Mouse (Mus musculus) ES-E14 (cell line): ENCODE measurements around the gene Tex12. TPM values are rescaled to one million over a fixed set of nuclear protein-coding genes. Genes with fewer than 3 reads are reported as not detected.
A peak's percentile ranks its signal among the peaks of the same experiment; 100 is the strongest.

ENCODE experiments used
- DNase-seq: peaks from one replicate; pipeline ENCODE4 v3.0.0-alpha.2; 2013; ENCODE audit warnings: low read depth, low spot score
- H3K27ac ChIP-seq: 2 replicates; pipeline ENCODE4 v1.5.1; 2012; ENCODE audit warnings: low read depth, mild to moderate bottlenecking, low read length, moderate library complexity, mixed read lengths; ENCODE audit not compliant: poor library complexity, insufficient read depth, severe bottlenecking
- H3K36me3 ChIP-seq: 2 replicates; pipeline ENCODE4 v1.6.1; 2012; ENCODE audit warnings: mild to moderate bottlenecking, low read length, moderate library complexity, mixed read lengths; ENCODE audit not compliant: control insufficient read depth, poor library complexity, insufficient read depth, severe bottlenecking
- H3K4me1 ChIP-seq, 2 experiments: fragments of 150-350 bp in 1 of 2; sonication (generic) in 1 of 2; 2 replicates each; pipeline ENCODE4 v1.6.1; 2012; ENCODE audit warnings: low read length in 2 of 2, mild to moderate bottlenecking in 1 of 2, mixed read lengths in 1 of 2; ENCODE audit not compliant: control insufficient read depth in 2 of 2, insufficient read depth in 2 of 2, poor library complexity in 1 of 2
- H3K4me3 ChIP-seq, 2 experiments: fragments of 150-350 bp in 1 of 2; sonication (generic) in 1 of 2; 2 replicates each; pipeline ENCODE4 v1.5.1; 2012; ENCODE audit warnings: low read length in 2 of 2, low read depth in 1 of 2, mild to moderate bottlenecking in 1 of 2, mixed read lengths in 1 of 2; ENCODE audit not compliant: insufficient read depth in 1 of 2, poor library complexity in 1 of 2, severe bottlenecking in 1 of 2
- H3K9ac ChIP-seq: 2 replicates; pipeline ENCODE4 v1.6.1; 2012; ENCODE audit warnings: low read depth, mild to moderate bottlenecking, low read length, mixed read lengths; ENCODE audit not compliant: poor library complexity, insufficient read depth, severe bottlenecking
- H3K9me3 ChIP-seq: fragments of 150-350 bp; sonication (generic); 2 replicates; pipeline ENCODE4 v1.6.1; 2012; ENCODE audit warnings: low read depth, mild to moderate bottlenecking, low read length; ENCODE audit not compliant: control insufficient read depth, insufficient read depth
- CHD2 ChIP-seq: IDR thresholded peaks from 2 replicates; pipeline ENCODE4 v1.6.1; 2014; ENCODE audit warnings: mild to moderate bottlenecking, low read depth, low read length, inconsistent platforms
- HCFC1 ChIP-seq: IDR thresholded peaks from 2 replicates; pipeline ENCODE4 v1.6.1; 2012; ENCODE audit warnings: low read length, inconsistent platforms, borderline replicate concordance; ENCODE audit not compliant: insufficient read depth
- MAFK ChIP-seq: IDR thresholded peaks from 2 replicates; pipeline ENCODE4 v1.6.1; 2014; ENCODE audit warnings: mild to moderate bottlenecking, low read depth, low read length, inconsistent platforms; ENCODE audit not compliant: insufficient read depth
- ZC3H11A ChIP-seq: IDR thresholded peaks from 2 replicates; pipeline ENCODE4 v1.6.1; 2012; ENCODE audit warnings: low read depth, mild to moderate bottlenecking, inconsistent platforms, low read length, borderline replicate concordance
- ZNF384 ChIP-seq: IDR thresholded peaks from 2 replicates; pipeline ENCODE4 v1.6.1; 2012; ENCODE audit warnings: low read depth, low read length, inconsistent platforms
- in situ Hi-C, 2 experiments: fragments of 600-800 bp; cut with MboI; formaldehyde crosslinking; loops; one replicate each; pipeline ENCODE4 v1.15.1; 2025; ENCODE audit warnings: low sequenced_read_pairs in 2 of 2, inconsistent platforms in 1 of 2; ENCODE audit not compliant: unreplicated experiment in 2 of 2
- total RNA-seq: library from RNA; depleted of rRNA; stranded (reverse); fragments of 300-350 nt; gene quantifications from 2 replicates; pipeline ENCODE4 v1.2.3, GENCODE M21; 2012

Gene Tex12
- total RNA-seq, 1 experiment = 0.94 TPM

DNA sequence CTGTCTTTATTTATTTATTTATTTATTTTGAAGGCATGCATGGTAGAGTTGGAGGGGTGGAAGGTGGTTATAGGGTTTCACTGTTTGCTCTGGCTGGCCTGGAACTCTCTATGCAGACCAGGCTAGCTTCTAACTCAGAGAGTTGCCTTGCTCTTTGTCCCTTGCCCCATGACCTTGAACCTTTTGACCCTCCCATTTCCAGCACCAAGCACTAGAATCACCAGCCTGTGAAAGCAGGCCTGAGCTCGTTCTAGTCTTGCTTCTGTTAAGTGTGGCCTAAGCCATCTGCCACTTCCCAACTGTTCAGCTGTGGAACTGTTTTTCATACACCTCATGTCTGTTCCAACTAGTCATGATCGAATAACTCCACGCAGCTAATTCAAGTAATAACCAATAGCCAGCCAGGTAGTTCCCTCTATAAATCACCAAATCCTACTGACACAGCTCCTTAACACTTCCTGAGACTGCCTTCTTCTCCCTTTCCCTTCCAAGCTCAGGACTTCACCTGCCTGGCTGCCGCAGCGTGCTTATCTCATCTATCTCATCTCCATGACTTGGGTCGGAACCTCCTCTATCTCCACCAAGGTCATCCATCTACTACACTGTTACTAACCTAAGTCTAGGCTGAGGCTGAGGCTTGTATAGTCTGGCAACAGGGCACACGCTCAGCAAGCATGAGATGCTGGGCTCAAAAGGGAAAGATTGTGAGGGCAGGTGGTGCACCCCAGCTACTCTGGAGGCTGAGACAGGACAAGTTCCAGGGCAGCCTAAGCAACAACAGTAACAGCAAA, 41.1 kb upstream of the Tex12 start:
- peak; percentile 12 for DNase-seq
- H3K9ac ChIP-seq = peak overlapping the region; percentile 87
- H3K36me3 ChIP-seq = peaks cover 22% of the 10 kb centered on the region
- TF ChIP-seq ZNF384 (no peak), MAFK (no peak), ZC3H11A (no peak), CHD2 (no peak), HCFC1 (no peak)
- peak overlapping the region; percentile 75 to 79 for H3K4me3 ChIP-seq
- in situ Hi-C loops = no loop called here
- H3K4me1 ChIP-seq = peaks cover 0 to 5% of the 10 kb centered on the region in 2 experiments; a peak in 1 of 4 replicates
- no peaks in the 10 kb centered on the region for H3K9me3 ChIP-seq
- no peak overlapping the region for H3K27ac ChIP-seq

DNA sequence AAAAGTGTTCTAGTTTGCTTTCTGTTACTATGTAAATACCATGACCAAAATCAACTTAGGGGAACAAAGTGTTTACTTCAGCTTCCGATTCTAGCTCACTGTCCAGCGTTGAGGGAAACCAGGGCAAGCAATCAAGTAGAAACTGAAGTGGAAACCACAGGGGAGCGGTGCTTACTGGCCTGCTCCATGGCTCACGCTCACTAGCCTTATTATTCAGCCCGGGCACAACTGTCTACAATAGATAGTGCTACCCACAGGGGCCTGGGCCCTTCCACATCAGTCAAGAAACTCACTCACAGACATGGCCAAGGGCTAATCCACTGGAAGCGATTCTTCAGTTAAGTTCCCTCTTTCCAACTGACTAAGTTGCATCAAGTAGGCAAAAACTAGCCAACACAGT, 40.4 kb upstream of the Tex12 start:
- in situ Hi-C loops = no loop called here
- Histone ChIP-seq H3K4me3 (no peak overlapping the region), H3K9me3 (no peaks in the 10 kb centered on the region), H3K27ac (no peak overlapping the region), H3K9ac (no peak overlapping the region), H3K36me3 (peaks cover 26% of the 10 kb centered on the region), H3K4me1 (peaks cover 0 to 5% of the 10 kb centered on the region in 2 experiments; a peak in 1 of 4 replicates)
- TF ChIP-seq HCFC1 = no peak
- no peak for TF ChIP-seq MAFK
- TF ChIP-seq ZC3H11A = no peak
- TF ChIP-seq ZNF384 = no peak
- TF ChIP-seq CHD2 = no peak
- no peak for DNase-seq

DNA sequence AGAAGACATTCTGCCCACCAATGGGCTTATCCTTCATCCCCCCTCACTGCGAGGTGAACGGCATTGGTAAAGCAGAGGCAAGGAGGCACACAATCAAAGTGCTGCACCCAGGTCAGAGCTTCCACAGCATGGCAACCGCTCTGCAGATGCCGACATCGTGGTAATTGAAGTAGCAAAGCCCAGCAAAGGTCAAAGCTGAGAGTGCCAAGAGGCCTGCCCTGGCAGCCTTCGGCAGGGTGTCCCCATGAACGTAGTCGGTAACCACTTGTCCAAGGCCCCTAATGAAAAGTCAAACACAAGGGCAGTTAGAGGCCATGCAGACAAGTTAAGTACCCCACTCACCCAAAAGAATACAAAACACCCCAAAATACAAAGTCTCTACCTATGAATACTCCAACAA, 35.8 kb upstream of the Tex12 start:
- Histone ChIP-seq H3K4me1 (no peaks in the 10 kb centered on the region), H3K27ac (no peak overlapping the region), H3K9ac (no peak overlapping the region), H3K9me3 (no peaks in the 10 kb centered on the region), H3K36me3 (peaks cover 29% of the 10 kb centered on the region), H3K4me3 (no peak overlapping the region)
- TF ChIP-seq MAFK (no peak), CHD2 (no peak), ZNF384 (no peak), ZC3H11A (no peak), HCFC1 (no peak)
- DNase-seq = no peak
- in situ Hi-C loops = no loop called here

DNA sequence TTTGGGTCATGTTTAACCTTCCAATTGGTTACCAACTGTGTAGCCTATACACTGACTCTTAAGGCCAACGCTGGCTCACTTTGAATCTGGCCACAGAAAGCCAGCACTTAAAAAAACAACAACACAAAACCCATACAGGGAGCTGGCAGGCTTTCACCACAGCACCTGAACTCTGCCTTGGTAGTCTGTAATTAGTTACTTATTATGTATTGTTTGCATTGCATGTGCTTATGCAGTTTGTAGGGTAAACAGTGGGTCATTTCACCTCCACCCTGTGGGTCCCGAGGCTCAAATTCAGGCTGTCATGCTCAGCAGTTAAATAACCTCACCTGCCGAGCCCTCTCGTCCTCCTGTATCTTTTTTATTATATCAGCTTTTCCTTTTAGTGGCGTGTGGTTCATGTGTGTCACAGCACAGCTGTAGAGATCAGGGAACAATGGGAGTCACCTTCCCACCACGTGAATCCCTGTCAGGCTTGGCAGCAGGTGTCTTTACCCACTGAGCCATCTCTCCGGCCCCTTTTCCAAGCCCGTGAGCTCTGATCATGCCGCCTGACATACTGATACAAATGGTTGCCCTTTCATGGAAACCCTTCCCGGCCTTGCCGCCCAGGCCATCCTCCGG, 33.8 kb upstream of the Tex12 start:
- Histone ChIP-seq H3K4me1 (no peaks in the 10 kb centered on the region), H3K4me3 (no peak overlapping the region), H3K9ac (no peak overlapping the region), H3K9me3 (no peaks in the 10 kb centered on the region), H3K27ac (no peak overlapping the region), H3K36me3 (peaks cover 24% of the 10 kb centered on the region)
- in situ Hi-C loops = no loop called here
- no peak for TF ChIP-seq MAFK
- TF ChIP-seq ZC3H11A = no peak
- TF ChIP-seq HCFC1 = no peak
- no peak for TF ChIP-seq ZNF384
- no peak for TF ChIP-seq CHD2
- DNase-seq = no peak
